Mouse (Mus musculus) bone marrow, adult 2 months (tissue): Measurements from ENCODE around the gene Edc3. TPM values are rescaled to one million over a fixed set of nuclear protein-coding genes. Genes with fewer than 3 reads are reported as not detected.
"Not testable (repeated sequence)": the region's sequence is repeated elsewhere in the genome, so short reads cannot be mapped to it uniquely, and the experiment has no call there.

Experiments
- H3K27ac ChIP-seq: fragments of 200-500 bp; 2 replicates; pipeline ENCODE4 v1.5.1; 2012; ENCODE audit warnings: low read depth, mild to moderate bottlenecking, control low read depth, inconsistent platforms, low read length; ENCODE audit not compliant: control insufficient read depth, poor library complexity, insufficient read depth
- H3K4me1 ChIP-seq: fragments of 200-500 bp; 2 replicates; pipeline ENCODE4 v1.6.1; 2011; ENCODE audit warnings: low read length; ENCODE audit not compliant: control insufficient read depth, insufficient read depth
- H3K4me3 ChIP-seq: fragments of 200-500 bp; replicated peaks from 2 replicates; pipeline ENCODE3; 2011; ENCODE audit warnings: mild to moderate bottlenecking, low read depth, low read length, control low read depth; ENCODE audit not compliant: control insufficient read depth
- CTCF ChIP-seq: fragments of 200-500 bp; IDR thresholded peaks from 2 replicates; pipeline ENCODE4 v1.5.1; 2011; ENCODE audit warnings: low read length, control low read depth; ENCODE audit not compliant: control insufficient read depth, insufficient read depth
- POLR2A ChIP-seq: fragments of 200-500 bp; IDR thresholded peaks from 2 replicates; pipeline ENCODE4 v1.6.1; 2011; ENCODE audit warnings: low read depth, mild to moderate bottlenecking, control low read depth, low read length, borderline replicate concordance; ENCODE audit not compliant: control insufficient read depth
- WGBS: fragments of 180-500 bp; shearing (Covaris S2); methylation state at CpG from one replicate; pipeline ENCODE4 v1.1.7; 2018; 5-methylcytosine and 5-hydroxymethylcytosine counted together
- polyA plus RNA-seq: library from polyadenylated mRNA; stranded (reverse); fragments of >200 nt; gene quantifications from 2 replicates; pipeline ENCODE4 v1.2.4, GENCODE M21; 2011; ENCODE audit warnings: low replicate concordance; ENCODE audit not compliant: missing spikeins, insufficient read depth, insufficient read length

Edc3 gene
- polyA plus RNA-seq, 1 experiment: 9.1 TPM

GRCm38 (mm10) chr9:57688158-57688557 is 20.2 kb upstream of the Edc3 start:
- 59% methylated on average over 2 of the region's 2 CpGs for WGBS

GRCm38 (mm10) chr9:57688606-57689005 is 19.7 kb upstream of the Edc3 start:
- Histone ChIP-seq H3K4me3 (no peak overlapping the region), H3K4me1 (no peaks in the 10 kb centered on the region), H3K27ac (no peak overlapping the region)
- 78% methylated on average over 2 of the region's 2 CpGs for WGBS
- no peak for TF ChIP-seq POLR2A

More at GRCm38 (mm10) chr9:57688158-57688557, 20.2 kb upstream of the Edc3 start:
- Histone ChIP-seq H3K27ac (no peak overlapping the region), H3K4me3 (no peak overlapping the region), H3K4me1 (no peaks in the 10 kb centered on the region)
- TF ChIP-seq POLR2A: no peak
- TF ChIP-seq CTCF: peak; percentile 54; the same call in 1 of the 2 replicates

- Histone ChIP-seq H3K4me3 (no peak overlapping the region), H3K4me1 (peaks cover 1% of the 10 kb centered on the region), H3K27ac (no peak overlapping the region)
- 91% methylated on average over 2 of the region's 2 CpGs for WGBS
- TF ChIP-seq POLR2A (no peak), CTCF (no peak)
These were observed 14.2 kb upstream of the Edc3 start for GRCm38 (mm10) chr9:57694108-57694507.

- Histone ChIP-seq H3K27ac (no peak overlapping the region), H3K4me1 (peaks cover 1% of the 10 kb centered on the region), H3K4me3 (no peak overlapping the region)
- TF ChIP-seq CTCF (no peak), POLR2A (no peak)
- WGBS: 8% methylated on average over 42 of the region's 42 CpGs
These were observed 11.7 kb upstream of the Edc3 start for GRCm38 (mm10) chr9:57696380-57697285.

GRCm38 (mm10) chr9:57697380-57697779 is 11.0 kb upstream of the Edc3 start:
- TF ChIP-seq POLR2A (no peak), CTCF (no peak)
- H3K4me1 ChIP-seq: peaks cover 1% of the 10 kb centered on the region
- H3K27ac ChIP-seq: no peak overlapping the region
- WGBS: 21% methylated on average over 4 of the region's 4 CpGs
- no peak overlapping the region for H3K4me3 ChIP-seq

- H3K4me3 ChIP-seq: no peak overlapping the region
- TF ChIP-seq CTCF (no peak), POLR2A (no peak)
- no peak overlapping the region for H3K27ac ChIP-seq
- H3K4me1 ChIP-seq: peaks cover 1% of the 10 kb centered on the region
- 47% methylated on average over 1 of the region's 1 CpGs for WGBS
These were observed 9.7 kb upstream of the Edc3 start for GRCm38 (mm10) chr9:57698466-57699150.

- no peak overlapping the region for H3K4me3 ChIP-seq
- no peak overlapping the region for H3K27ac ChIP-seq
- H3K4me1 ChIP-seq: no peaks in the 10 kb centered on the region
- no peak for TF ChIP-seq POLR2A
- TF ChIP-seq CTCF: no peak
- WGBS: 84% methylated on average over 3 of the region's 3 CpGs
These were observed 1.8 kb upstream of the Edc3 start for GRCm38 (mm10) chr9:57706496-57706895.

GRCm38 (mm10) chr9:57708720-57709274 is 457 bp downstream of the Edc3 start:
- TF ChIP-seq POLR2A (no peak), CTCF (no peak)
- Histone ChIP-seq H3K4me1 (no peaks in the 10 kb centered on the region), H3K27ac (peak overlapping the region; percentile 71), H3K4me3 (peak overlapping the region; percentile 85)
- 1% methylated on average over 39 of the region's 39 CpGs for WGBS

- H3K4me3 ChIP-seq, H3K4me1 ChIP-seq, H3K27ac ChIP-seq: not testable (repeated sequence)
- 78% methylated on average over 5 of the region's 5 CpGs for WGBS
These were observed 1.9 kb downstream of the Edc3 start for GRCm38 (mm10) chr9:57710214-57710613.
